Mouse (Mus musculus) right cerebral cortex, postnatal 25 days (tissue): Measurements from ENCODE around the gene Shank3.

Source experiments
- DNase-seq: peaks from one replicate; pipeline ENCODE4 v3.0.0; 2022

Shank3 gene

GRCm38 (mm10) chr15:89498961-89499688 is at the start of gene Shank3:
Gene Shank3 (plus strand): TSS chr15:89499623.
- DNase-seq, result peak; percentile 57

DNA sequence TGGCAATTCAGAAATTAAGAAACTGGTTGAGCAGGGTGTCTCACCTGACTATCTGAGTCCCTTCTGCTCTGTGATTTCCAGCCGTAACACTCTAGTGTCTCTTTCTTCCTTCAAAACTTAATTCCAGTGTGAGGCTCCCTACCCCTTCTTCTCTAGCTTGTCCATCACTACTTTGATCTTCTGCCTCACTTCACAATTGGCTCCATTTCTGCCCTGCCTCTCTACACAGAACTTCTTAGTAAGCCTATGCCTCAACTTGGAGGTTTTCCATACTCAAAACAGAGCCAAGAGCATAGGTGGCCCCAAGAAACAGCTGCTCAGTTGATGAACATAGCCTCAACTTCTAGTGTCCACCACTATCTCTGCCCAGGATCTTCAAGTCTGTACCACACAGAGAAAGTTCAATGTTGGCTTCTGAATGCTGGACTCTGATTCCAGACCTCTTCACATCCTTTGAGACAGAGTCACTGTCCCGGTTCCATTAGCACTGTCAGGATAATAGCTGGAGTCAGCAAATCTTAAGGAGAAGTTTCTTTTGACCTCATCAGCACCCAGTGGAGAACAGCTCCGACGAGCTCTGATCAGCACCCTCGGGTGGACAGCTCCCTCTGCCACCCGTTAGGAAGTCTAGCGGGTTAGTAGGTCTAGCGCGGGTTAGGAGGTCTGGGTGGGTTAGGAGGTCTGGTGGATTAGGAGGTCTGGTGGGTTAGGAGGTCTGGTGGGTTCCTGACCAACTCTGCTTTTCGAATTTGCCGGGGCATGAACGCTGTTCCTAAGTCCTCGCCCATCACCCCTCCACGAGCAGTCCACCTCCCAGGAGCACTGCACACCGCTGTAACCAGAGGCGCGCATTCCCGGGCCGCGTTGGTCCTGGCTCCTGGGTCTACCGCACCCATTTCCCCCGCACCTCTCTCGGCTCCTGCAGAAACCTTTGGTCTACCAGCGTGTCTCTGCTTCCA is 46.2 kb upstream of the Shank3 start:
- DNase-seq, result no peak

DNA sequence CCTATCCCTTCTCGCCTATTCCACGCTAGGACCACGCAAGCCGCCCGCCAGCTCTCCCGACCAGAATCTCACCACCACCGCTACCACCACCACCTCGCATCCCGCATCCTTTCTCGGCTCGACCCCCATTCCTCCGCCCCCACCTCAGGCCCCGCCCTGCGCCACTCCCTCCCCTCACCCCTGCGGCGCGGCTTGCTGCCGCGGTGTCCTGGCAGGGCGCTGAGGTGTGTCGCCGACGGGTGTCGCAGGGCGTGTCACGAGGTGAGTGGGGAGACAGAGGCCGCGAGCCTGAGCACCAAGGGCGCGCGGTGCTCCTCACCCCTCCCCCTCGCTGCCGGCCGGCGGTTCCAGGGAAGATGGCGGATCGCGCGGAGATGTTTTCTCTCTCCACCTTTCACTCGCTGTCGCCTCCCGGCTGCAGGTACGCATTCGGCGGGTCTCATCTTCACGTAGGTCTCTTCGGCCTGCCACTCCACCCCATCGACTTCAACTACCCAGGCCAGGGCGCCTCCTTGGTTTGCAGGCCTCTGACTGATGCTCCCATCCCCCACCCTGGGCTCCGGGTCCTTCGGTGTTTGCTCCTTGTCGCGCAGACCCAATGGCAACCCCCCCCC is 45.5 kb upstream of the Shank3 start, which contains the start of gene Mapk8ip2:
TSS of gene Mapk8ip2 (plus strand) at position 49 of the 614 bp plus-strand sequence.
- DNase-seq, result peak; percentile 66

- no peak for DNase-seq
Observed at GRCm38 (mm10) chr15:89454857-89455256, 44.6 kb upstream of the Shank3 start.

- peak; percentile 12 for DNase-seq
Observed at GRCm38 (mm10) chr15:89455642-89456041, 43.8 kb upstream of the Shank3 start.

GRCm38 (mm10) chr15:89458942-89459341 is 40.5 kb upstream of the Shank3 start:
- DNase-seq, result no peak

- no peak for DNase-seq
Observed at GRCm38 (mm10) chr15:89459821-89460220, 39.6 kb upstream of the Shank3 start.

DNA sequence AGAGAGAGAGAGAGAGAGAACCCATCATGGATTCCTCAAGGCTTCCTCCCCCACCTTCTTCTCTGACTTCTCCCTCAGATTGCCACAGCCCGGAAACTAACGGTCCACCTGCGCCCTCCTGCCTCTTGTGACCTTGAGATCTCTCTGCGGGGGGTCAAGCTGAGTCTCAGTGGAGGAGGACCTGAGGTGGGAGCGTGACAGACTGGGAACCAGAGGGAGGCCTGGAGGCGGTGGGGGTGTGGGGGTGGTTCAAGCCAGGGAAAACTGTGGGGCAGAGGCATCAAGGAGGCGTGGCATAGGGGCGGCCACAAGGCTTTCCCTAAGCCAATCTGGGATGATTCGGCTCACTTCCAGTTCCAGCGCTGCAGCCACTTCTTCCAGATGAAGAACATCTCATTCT is 39.1 kb upstream of the Shank3 start:
- no peak for DNase-seq

- DNase-seq, result no peak
Observed at GRCm38 (mm10) chr15:89461321-89461720, 38.1 kb upstream of the Shank3 start.

DNA sequence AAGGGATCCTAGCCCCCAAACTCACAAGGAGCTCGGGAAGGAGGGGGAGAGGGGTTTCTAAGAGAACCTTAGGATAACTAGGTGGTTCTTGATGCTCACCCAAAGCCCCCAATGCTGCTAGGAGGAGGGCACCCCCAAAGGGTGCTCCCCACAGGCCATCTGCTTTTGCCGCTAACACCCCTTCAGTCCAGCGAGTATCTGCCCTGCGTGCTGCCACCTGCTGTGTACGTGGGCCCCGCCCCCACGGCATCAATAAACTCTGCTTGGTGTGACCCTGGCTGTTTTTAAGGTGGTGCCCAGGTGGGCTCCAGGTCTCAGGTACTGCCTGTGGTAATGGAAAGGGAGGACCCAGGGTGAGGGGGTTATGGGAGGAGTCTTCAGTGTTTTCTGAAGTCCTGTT is 37.2 kb upstream of the Shank3 start:
- DNase-seq, result no peak

DNA sequence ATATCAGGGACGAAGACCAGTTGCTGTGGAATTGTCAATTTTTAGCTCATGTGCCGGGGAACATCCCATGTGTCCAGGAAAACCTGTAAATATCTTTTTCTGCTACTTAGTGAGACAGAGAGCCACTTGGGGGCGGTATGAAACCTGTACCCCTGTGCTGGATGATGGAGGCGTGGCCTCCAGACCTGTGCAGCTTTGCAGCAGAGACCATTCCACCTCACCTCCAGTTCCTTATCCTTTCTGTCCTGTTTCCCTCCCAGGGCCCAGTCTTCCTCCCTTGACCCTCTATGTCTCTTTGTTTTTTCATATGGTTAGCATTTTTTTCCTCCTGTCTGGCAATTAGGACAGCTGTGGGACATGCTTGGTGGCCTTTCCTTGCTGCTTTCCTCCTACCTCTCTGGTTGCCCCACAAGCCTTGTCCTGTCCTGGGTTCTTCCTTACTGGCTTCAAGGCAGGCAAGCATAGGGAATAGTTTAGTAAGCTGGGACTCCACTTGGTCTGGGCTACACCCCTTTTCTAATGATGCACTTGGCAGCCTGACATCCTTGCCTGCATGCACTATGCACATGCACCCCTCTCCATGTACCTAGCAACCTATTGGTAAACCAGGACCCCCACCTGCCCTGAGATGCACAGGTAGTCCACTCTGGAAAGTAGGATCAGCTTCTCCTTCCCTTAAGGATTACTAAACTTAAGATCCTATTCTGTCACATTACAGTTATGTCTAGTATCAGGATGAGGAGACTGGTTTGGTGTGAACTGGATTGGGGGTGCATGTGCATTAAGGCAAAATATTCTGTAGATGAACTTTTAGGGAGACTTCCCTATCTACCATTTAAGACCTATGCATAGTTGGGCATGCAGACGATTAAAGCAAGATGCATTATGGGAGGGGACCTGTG is 35.8 kb upstream of the Shank3 start:
- no peak for DNase-seq

- no peak for DNase-seq
Observed at GRCm38 (mm10) chr15:89465052-89465451, 34.4 kb upstream of the Shank3 start.

DNA sequence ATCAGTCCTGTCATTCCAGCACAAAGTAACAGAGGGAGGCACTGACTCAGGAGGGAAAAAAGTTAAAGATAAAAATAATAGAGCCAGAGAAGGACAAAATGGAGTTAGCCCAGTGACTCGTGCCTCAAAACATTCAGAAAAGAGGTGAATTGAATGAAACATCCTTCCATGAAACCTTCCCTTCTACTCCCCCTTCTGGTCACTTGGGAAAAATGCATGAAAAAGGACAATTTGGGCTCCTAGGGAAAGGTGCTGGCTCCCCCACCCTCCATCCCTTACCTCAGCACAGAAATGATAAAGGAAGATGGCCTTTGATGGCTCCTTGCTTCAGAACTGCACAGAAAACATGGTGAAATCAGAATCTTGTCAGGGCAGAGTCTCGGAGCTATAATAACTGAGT is 30.8 kb upstream of the Shank3 start:
- no peak for DNase-seq

DNA sequence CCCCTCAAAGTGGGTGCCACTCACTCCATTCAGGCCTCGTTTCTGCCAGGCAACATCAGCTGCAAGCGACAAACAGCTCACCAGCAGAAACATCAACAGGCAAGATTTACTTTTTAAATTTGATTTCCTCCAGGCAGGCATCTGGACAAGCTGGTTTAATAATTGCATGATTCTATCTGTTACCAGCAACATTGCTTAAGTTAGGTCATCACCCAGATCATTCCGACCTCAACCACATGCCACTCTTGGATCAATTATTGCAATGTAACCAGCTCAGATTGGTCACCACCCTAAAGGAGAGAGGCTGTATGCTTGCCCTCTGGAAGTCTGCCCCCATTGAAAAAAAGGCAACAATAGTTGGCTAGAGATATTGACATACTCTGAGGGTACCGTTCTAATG is 27.9 kb upstream of the Shank3 start:
- DNase-seq, result no peak

DNA sequence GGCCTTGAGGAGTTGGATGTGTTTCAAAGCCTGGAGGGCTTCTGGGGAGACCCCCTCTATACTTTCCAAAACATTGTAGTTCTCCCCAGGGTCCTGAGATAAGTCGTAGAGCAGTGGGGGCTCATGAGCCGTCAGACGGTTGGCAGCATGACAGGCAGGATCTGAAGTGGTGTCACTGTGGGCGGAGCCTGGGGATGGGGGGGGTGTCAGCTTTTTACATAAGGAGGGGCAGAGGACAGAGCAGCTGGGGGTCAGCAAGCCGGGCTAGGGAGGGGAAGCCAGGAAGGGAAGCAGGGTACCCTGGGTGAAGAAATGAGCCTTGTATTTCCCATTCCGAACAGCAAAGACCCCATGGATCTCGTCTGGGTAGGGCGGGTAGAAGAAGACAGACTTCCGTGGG is 26.1 kb upstream of the Shank3 start:
- DNase-seq, result no peak

- no peak for DNase-seq
Observed at GRCm38 (mm10) chr15:89473921-89474320, 25.5 kb upstream of the Shank3 start.

DNA sequence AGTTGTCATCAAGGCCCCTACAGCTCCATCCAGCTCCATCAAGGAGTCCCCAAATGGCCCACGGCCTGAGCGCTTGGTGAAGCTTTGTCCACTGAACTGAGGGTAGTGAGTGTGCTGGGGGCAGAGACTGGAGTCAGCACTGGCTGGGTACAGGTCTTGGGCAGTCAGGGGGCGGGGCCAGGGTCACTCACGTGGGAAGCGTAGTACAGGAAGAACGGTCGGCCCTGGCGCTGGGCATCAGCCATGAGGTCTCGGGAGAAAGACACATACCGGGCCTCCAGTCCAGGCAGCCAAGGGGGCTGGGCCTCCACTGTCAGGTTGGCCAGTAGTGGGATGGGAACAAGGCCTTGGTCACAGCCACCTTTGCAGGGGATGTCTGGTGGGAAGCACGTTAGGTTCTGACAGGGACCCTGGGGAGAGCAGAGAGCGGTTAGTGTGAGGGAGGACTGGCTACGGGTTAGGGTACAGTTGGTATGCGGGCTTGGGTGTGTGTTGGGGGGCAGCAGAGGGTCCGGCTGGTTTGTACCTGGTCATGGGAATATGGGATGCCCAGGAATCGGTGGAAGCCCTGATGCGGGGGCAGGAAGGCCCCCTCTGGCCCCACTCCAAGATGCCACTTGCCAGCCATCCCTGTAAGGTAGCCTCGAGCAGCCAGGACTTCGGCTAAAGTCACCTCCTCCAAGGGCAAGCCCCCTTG is 24.7 kb upstream of the Shank3 start:
- no peak for DNase-seq

GRCm38 (mm10) chr15:89475293-89475600 is 24.2 kb upstream of the Shank3 start:
- DNase-seq, result no peak

GRCm38 (mm10) chr15:89475611-89476474 is 23.6 kb upstream of the Shank3 start:
- peak; percentile 93 for DNase-seq

GRCm38 (mm10) chr15:89476475-89476815 is 23.0 kb upstream of the Shank3 start:
- no peak for DNase-seq

GRCm38 (mm10) chr15:89477091-89477491 is 22.3 kb upstream of the Shank3 start, which contains the start of gene Arsa:
Gene Arsa (minus strand): TSS chr15:89477425.
- no peak for DNase-seq
